ENCODE assay signal across 10 mouse cellular contexts in genomic region chr2:28068537-28068878, GRCm38 (mm10). TPM values are rescaled to one million over a fixed set of nuclear protein-coding genes. Genes with fewer than 3 reads are reported as not detected.
DNase-seq lines count a peak whose midpoint lies in the region; ATAC-seq and TF ChIP-seq lines count a peak whose summit lies in the region.
"Had no signal": no experiment of that assay in that cellular context is flagged by ENCODE, and none has a peak within 500 bp of the region (broad histone marks: within the 10 kb centered on the region; RNA-seq: fewer than 3 reads in every experiment).

No protein-coding gene starts in this region.

- no peak overlapping the region for H3K9ac ChIP-seq in heart, embryonic 15.5 days
- H3K9ac ChIP-seq in liver, postnatal 0 days (replicated peaks) = no peak overlapping the region
- H3K9ac ChIP-seq: embryonic facial prominence, embryonic 12.5 days had no signal

- H3K27ac ChIP-seq in heart, embryonic 15.5 days = no peak overlapping the region
- peak overlapping the region; percentile 69 for H3K27ac ChIP-seq in cortical plate, adult 2 months (ENCODE audit: insufficient read depth, low read length)
- peak overlapping the region; percentile 84 for H3K27ac ChIP-seq in liver, postnatal 0 days (ENCODE audit: low read depth)
- H3K27ac ChIP-seq: embryonic facial prominence, embryonic 12.5 days had no signal

- intact Hi-C loops in heart, postnatal 14 days (cut with DNase I) = no loop called here

- no peak overlapping the region for H3K4me2 ChIP-seq in heart, embryonic 15.5 days
- H3K4me2 ChIP-seq in liver, postnatal 0 days (ENCODE audit: low read depth, low read length) = no peak overlapping the region
- H3K4me2 ChIP-seq: embryonic facial prominence, embryonic 12.5 days had no signal

- no peak overlapping the region for H3K4me3 ChIP-seq in heart, embryonic 15.5 days
- H3K4me3 ChIP-seq in cortical plate, adult 2 months (ENCODE audit: insufficient read depth, low read length) = no peak overlapping the region
- no peak overlapping the region for H3K4me3 ChIP-seq in liver, postnatal 0 days (ENCODE audit: low read depth, low read length)
- H3K4me3 ChIP-seq: embryonic facial prominence, embryonic 12.5 days; megakaryocyte, embryonic 14.5 days had no signal

- TF ChIP-seq EP300 in liver, postnatal 0 days (IDR thresholded peaks at IDR 0.05; ENCODE audit: low read depth) = 0 out of 2 replicates have a peak, but pooled peaks have one; percentile 24

- H3K36me3 ChIP-seq in heart, embryonic 15.5 days = no peaks in the 10 kb centered on the region
- 0 out of 2 replicates have a peak, but pooled peaks cover 2% of the 10 kb centered on the region for H3K36me3 ChIP-seq in liver, postnatal 0 days (replicated peaks; ENCODE audit: insufficient read depth, low read length)
- H3K36me3 ChIP-seq: embryonic facial prominence, embryonic 12.5 days had no signal

- 51% methylated on average over 9 of the region's 9 CpGs for WGBS in heart, embryonic 15.5 days
- WGBS in liver, postnatal 0 days (ENCODE audit: insufficient replicate concordance) = 74% methylated on average over 9 of the region's 9 CpGs

- ATAC-seq in heart, embryonic 15.5 days (replicated peaks; ENCODE audit: insufficient number of reproducible peaks, insufficient read depth, low FRiP score, low read depth) = 0 out of 2 replicates have a peak, but pooled peaks have one; percentile 22
- peak; percentile 63 for ATAC-seq in liver, postnatal 0 days

- no peak for DNase-seq in heart, postnatal 14 days
- DNase-seq in layer of hippocampus, adult 18-20 months (ENCODE audit: low spot score in 2 of 2) = peak; percentile 96 to 98
- peak; percentile 61 for DNase-seq in liver, postnatal 0 days
- DNase-seq in thymus, postnatal 25 days = no peak
- no peak for DNase-seq in testis, postnatal 14 days (ENCODE audit: low spot score)
- no peak for DNase-seq in adrenal gland, adult 18-20 months (ENCODE audit: low spot score in 2 of 2)

- no peak for TF ChIP-seq POLR2A in cortical plate, adult 2 months (IDR thresholded peaks at IDR 0.05; ENCODE audit: extremely low read depth, insufficient read depth, low read length)

- H3K4me1 ChIP-seq in heart, embryonic 15.5 days (replicated peaks) = no peaks in the 10 kb centered on the region
- peaks cover 13% of the 10 kb centered on the region for H3K4me1 ChIP-seq in cortical plate, adult 2 months (ENCODE audit: control insufficient read depth, insufficient read depth, low read length)
- H3K4me1 ChIP-seq in liver, postnatal 0 days (ENCODE audit: insufficient read depth) = peaks cover 30% of the 10 kb centered on the region
- H3K4me1 ChIP-seq: embryonic facial prominence, embryonic 12.5 days; megakaryocyte, embryonic 14.5 days had no signal

- H3K9me3 ChIP-seq in heart, embryonic 15.5 days (replicated peaks) = no peaks in the 10 kb centered on the region
- no peaks in the 10 kb centered on the region for H3K9me3 ChIP-seq in liver, postnatal 0 days (ENCODE audit: low read length)
- H3K9me3 ChIP-seq: embryonic facial prominence, embryonic 12.5 days had no signal

- no peak for TF ChIP-seq CTCF in cortical plate, adult 2 months (IDR thresholded peaks at IDR 0.05; ENCODE audit: extremely low read depth, insufficient read depth, low read length)
- no peak for TF ChIP-seq CTCF in liver, postnatal 0 days (IDR thresholded peaks at IDR 0.05; ENCODE audit: low read depth)

- no peaks in the 10 kb centered on the region for H3K27me3 ChIP-seq in heart, embryonic 15.5 days
- no peaks in the 10 kb centered on the region for H3K27me3 ChIP-seq in liver, postnatal 0 days (ENCODE audit: insufficient read depth, low read length)
- H3K27me3 ChIP-seq: embryonic facial prominence, embryonic 12.5 days had no signal

RNA-seq across cellular contexts. Expression of gene Fcnb, which starts 16.2 kb away (rescaled TPM):
- polyA plus RNA-seq in heart, embryonic 15.5 days (2015; fragmentation: Nextera tagmentation; extraction: Ambion mirVana) = 0.28 and 0.82 TPM in 2 replicates
- not detected for total RNA-seq in heart, postnatal 14 days (2021)
- polyA plus RNA-seq in cortical plate, adult 2 months (2012; rRNA removed) = not detected in 2 replicates
- total RNA-seq in layer of hippocampus, adult 18-20 months (2021) = not detected
- 56.1 and 57.0 TPM in 2 replicates for polyA plus RNA-seq in liver, postnatal 0 days (2015; fragmentation: Nextera tagmentation; extraction: Ambion mirVana)
- not detected for total RNA-seq in adrenal gland, adult 18-20 months (2021)
- polyA plus RNA-seq: embryonic facial prominence, embryonic 12.5 days had no signal

Comparison
In these comparisons a context has a peak if more than half of its experiments do, and no peak if none do; other contexts are left out.
1. DNase-seq: peak in layer of hippocampus, adult 18-20 months (2 of 2) and liver, postnatal 0 days (single experiment); none in heart, postnatal 14 days (0 of 2), thymus, postnatal 25 days (single experiment), testis, postnatal 14 days (single experiment) and adrenal gland, adult 18-20 months (0 of 2).